Mouse (Mus musculus): ENCODE data around the gene Tmem119. TPM values are rescaled to one million over a fixed set of nuclear protein-coding genes. Genes with fewer than 3 reads are reported as not detected.
A peak's percentile ranks its signal among the peaks of the same experiment; 100 is the strongest.

The Tmem119 gene
- not detected in 2 replicates for polyA plus RNA-seq (2012; ENCODE audit: insufficient read depth, insufficient read length, low replicate concordance, missing spikeins)

GRCm38 (mm10) chr5:113800280-113800679 is at the start of gene Tmem119:
Tmem119 (minus strand) TSS chr5:113800516.
- 0 out of 2 replicates have a peak within 1 kb of the TSS, but pooled peaks have one; percentile 2 for H3K4me3 ChIP-seq (ENCODE audit: insufficient read depth, low read depth, low read length)
- WGBS: 8% methylated on average over 11 of the region's 11 CpGs
- no peak for TF ChIP-seq CTCF (IDR thresholded peaks at IDR 0.05; ENCODE audit: insufficient read depth, low read depth, low read length)
- TF ChIP-seq POLR2A (IDR thresholded peaks at IDR 0.05; ENCODE audit: insufficient read depth, low read depth, low read length): no peak
- H3K27ac ChIP-seq (ENCODE audit: insufficient read depth, low read depth, low read length): no peak within 1 kb of the TSS
- peaks cover 7% of the 10 kb centered on the region for H3K4me1 ChIP-seq (ENCODE audit: control insufficient read depth, insufficient read depth, low read length)

GRCm38 (mm10) chr5:113847636-113848035 is 47.3 kb upstream of the Tmem119 start:
- TF ChIP-seq CTCF (IDR thresholded peaks at IDR 0.05; ENCODE audit: insufficient read depth, low read depth, low read length) (no peak), POLR2A (IDR thresholded peaks at IDR 0.05; ENCODE audit: insufficient read depth, low read depth, low read length) (no peak)
- no peak overlapping the region for H3K27ac ChIP-seq (ENCODE audit: insufficient read depth, low read depth, low read length)
- peaks cover 7% of the 10 kb centered on the region for H3K4me1 ChIP-seq (ENCODE audit: control insufficient read depth, insufficient read depth, low read length)
- WGBS: 86% methylated on average over 9 of the region's 9 CpGs
- no peak overlapping the region for H3K4me3 ChIP-seq (ENCODE audit: insufficient read depth, low read depth, low read length)

- H3K4me3 ChIP-seq (ENCODE audit: insufficient read depth, low read depth, low read length): no peak overlapping the region
- H3K4me1 ChIP-seq (ENCODE audit: control insufficient read depth, insufficient read depth, low read length): peaks cover 7% of the 10 kb centered on the region
- no peak overlapping the region for H3K27ac ChIP-seq (ENCODE audit: insufficient read depth, low read depth, low read length)
- TF ChIP-seq CTCF (IDR thresholded peaks at IDR 0.05; ENCODE audit: insufficient read depth, low read depth, low read length): no peak
- no peak for TF ChIP-seq POLR2A (IDR thresholded peaks at IDR 0.05; ENCODE audit: insufficient read depth, low read depth, low read length)
- WGBS: 91% methylated on average over 8 of the region's 8 CpGs
Observed at GRCm38 (mm10) chr5:113846656-113847055, 46.3 kb upstream of the Tmem119 start.

- no peak for TF ChIP-seq POLR2A (IDR thresholded peaks at IDR 0.05; ENCODE audit: insufficient read depth, low read depth, low read length)
- TF ChIP-seq CTCF (IDR thresholded peaks at IDR 0.05; ENCODE audit: insufficient read depth, low read depth, low read length): no peak
- 92% methylated on average over 8 of the region's 8 CpGs for WGBS
Observed at GRCm38 (mm10) chr5:113845627-113846026, 45.3 kb upstream of the Tmem119 start.

DNA sequence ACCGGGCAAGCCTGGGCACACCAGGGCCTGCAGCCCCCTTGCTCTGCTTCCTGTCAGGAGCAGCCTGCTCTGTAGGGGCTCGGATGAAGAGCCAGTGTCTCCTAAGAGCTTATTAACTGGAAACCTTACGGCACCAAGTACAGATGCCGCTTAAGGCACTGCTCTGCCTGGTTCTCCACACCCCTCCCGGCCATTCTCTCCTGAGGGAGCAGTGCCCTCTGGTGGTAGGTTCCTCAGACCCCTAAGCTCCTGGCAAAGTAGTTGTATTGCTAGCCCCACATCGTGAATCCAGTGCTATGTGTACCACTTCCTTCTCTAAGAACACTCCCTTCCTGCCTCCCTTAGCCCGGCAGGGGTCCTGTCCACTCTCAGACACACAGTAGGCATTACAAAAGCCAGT is 44.4 kb upstream of the Tmem119 start:
- no peak overlapping the region for H3K4me3 ChIP-seq (ENCODE audit: insufficient read depth, low read depth, low read length)
- no peak overlapping the region for H3K27ac ChIP-seq (ENCODE audit: insufficient read depth, low read depth, low read length)
- WGBS: 36% methylated on average over 7 of the region's 7 CpGs
- TF ChIP-seq CTCF (IDR thresholded peaks at IDR 0.05; ENCODE audit: insufficient read depth, low read depth, low read length) (peak; percentile 63), POLR2A (IDR thresholded peaks at IDR 0.05; ENCODE audit: insufficient read depth, low read depth, low read length) (no peak)
- H3K4me1 ChIP-seq (ENCODE audit: control insufficient read depth, insufficient read depth, low read length): peaks cover 7% of the 10 kb centered on the region

More at GRCm38 (mm10) chr5:113845627-113846026, 45.3 kb upstream of the Tmem119 start:
- H3K4me3 ChIP-seq (ENCODE audit: insufficient read depth, low read depth, low read length): no peak overlapping the region
- no peak overlapping the region for H3K27ac ChIP-seq (ENCODE audit: insufficient read depth, low read depth, low read length)
- H3K4me1 ChIP-seq (ENCODE audit: control insufficient read depth, insufficient read depth, low read length): peaks cover 7% of the 10 kb centered on the region

DNA sequence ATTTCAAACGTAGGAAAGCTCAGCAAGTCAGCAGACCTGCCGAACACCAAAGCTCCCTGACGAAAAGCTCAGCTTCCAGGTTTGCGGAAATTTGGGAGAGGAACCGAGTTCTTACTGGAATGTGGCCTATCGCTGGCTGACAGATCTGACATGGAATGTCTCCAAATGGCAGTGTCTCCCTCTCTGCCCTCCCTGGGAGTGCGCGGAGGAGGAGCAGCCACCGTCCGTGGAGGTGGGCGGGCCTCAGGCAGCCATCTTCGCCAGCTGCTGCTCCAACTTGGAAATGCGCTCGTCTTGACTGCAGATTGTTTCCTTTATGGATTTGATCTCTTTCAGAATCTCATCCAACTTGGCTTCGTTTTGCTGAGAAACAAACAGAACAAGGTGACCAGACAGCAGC is 43.8 kb upstream of the Tmem119 start:
- 61% methylated on average over 15 of the region's 15 CpGs for WGBS
- peaks cover 7% of the 10 kb centered on the region for H3K4me1 ChIP-seq (ENCODE audit: control insufficient read depth, insufficient read depth, low read length)
- TF ChIP-seq POLR2A (IDR thresholded peaks at IDR 0.05; ENCODE audit: insufficient read depth, low read depth, low read length) (no peak), CTCF (IDR thresholded peaks at IDR 0.05; ENCODE audit: insufficient read depth, low read depth, low read length) (no peak)
- H3K4me3 ChIP-seq (ENCODE audit: insufficient read depth, low read depth, low read length): no peak overlapping the region
- no peak overlapping the region for H3K27ac ChIP-seq (ENCODE audit: insufficient read depth, low read depth, low read length)

- 91% methylated on average over 9 of the region's 9 CpGs for WGBS
- Histone ChIP-seq H3K4me3 (ENCODE audit: insufficient read depth, low read depth, low read length) (no peak overlapping the region), H3K4me1 (ENCODE audit: control insufficient read depth, insufficient read depth, low read length) (peaks cover 7% of the 10 kb centered on the region), H3K27ac (ENCODE audit: insufficient read depth, low read depth, low read length) (no peak overlapping the region)
- TF ChIP-seq CTCF (IDR thresholded peaks at IDR 0.05; ENCODE audit: insufficient read depth, low read depth, low read length) (no peak), POLR2A (IDR thresholded peaks at IDR 0.05; ENCODE audit: insufficient read depth, low read depth, low read length) (no peak)
Observed at GRCm38 (mm10) chr5:113842906-113843305, 42.6 kb upstream of the Tmem119 start.

GRCm38 (mm10) chr5:113842244-113842643 is 41.9 kb upstream of the Tmem119 start:
- Histone ChIP-seq H3K27ac (ENCODE audit: insufficient read depth, low read depth, low read length) (no peak overlapping the region), H3K4me1 (ENCODE audit: control insufficient read depth, insufficient read depth, low read length) (peaks cover 7% of the 10 kb centered on the region), H3K4me3 (ENCODE audit: insufficient read depth, low read depth, low read length) (no peak overlapping the region)
- no peak for TF ChIP-seq CTCF (IDR thresholded peaks at IDR 0.05; ENCODE audit: insufficient read depth, low read depth, low read length)
- no peak for TF ChIP-seq POLR2A (IDR thresholded peaks at IDR 0.05; ENCODE audit: insufficient read depth, low read depth, low read length)
- WGBS: 85% methylated on average over 9 of the region's 9 CpGs

- Histone ChIP-seq H3K4me3 (ENCODE audit: insufficient read depth, low read depth, low read length) (no peak overlapping the region), H3K4me1 (ENCODE audit: control insufficient read depth, insufficient read depth, low read length) (peaks cover 7% of the 10 kb centered on the region), H3K27ac (ENCODE audit: insufficient read depth, low read depth, low read length) (no peak overlapping the region)
- no peak for TF ChIP-seq CTCF (IDR thresholded peaks at IDR 0.05; ENCODE audit: insufficient read depth, low read depth, low read length)
- no peak for TF ChIP-seq POLR2A (IDR thresholded peaks at IDR 0.05; ENCODE audit: insufficient read depth, low read depth, low read length)
- WGBS: 83% methylated on average over 23 of the region's 23 CpGs
Observed at GRCm38 (mm10) chr5:113841243-113842225, 41.2 kb upstream of the Tmem119 start.
